Mouse (Mus musculus) liver, adult 10 weeks (tissue): ENCODE results near the gene Gdf15. TPM values are rescaled to one million over a fixed set of nuclear protein-coding genes. Genes with fewer than 3 reads are reported as not detected.

Source experiments
- polyA plus RNA-seq: library from polyadenylated mRNA; stranded (reverse); fragments of 350-450 nt; fragmentation: Illumina TruSeq; extraction: RNeasy Lipid Tissue Mini Kit (QIAGEN cat#74804); gene quantifications from one replicate; pipeline ENCODE4 v1.2.3, GENCODE M21; 2014; ENCODE audit warnings: low read depth, low replicate concordance

Gdf15 gene
- not detected for polyA plus RNA-seq

GRCm38 (mm10) chr8:70632346-70632892, at the start of gene Gdf15:
Gene Gdf15 (minus strand): TSS chr8:70632456.

GRCm38 (mm10) chr8:70673079-70673856, 41.0 kb upstream of the Gdf15 start, which contains the start of gene Lsm4:
Gene Lsm4 (plus strand): TSS chr8:70673248.

GRCm38 (mm10) chr8:70660273-70660725, 28.0 kb upstream of the Gdf15 start, which contains the start of gene Pgpep1:
Gene Pgpep1 (minus strand): TSS chr8:70660388.

GRCm38 (mm10) chr8:70615894-70616293, 16.4 kb downstream of the Gdf15 start, which contains the start of gene Lrrc25:
Gene Lrrc25 (plus strand): TSS chr8:70616155.

GRCm38 (mm10) chr8:70608749-70609367, 23.4 kb downstream of the Gdf15 start, which contains the start of gene Ssbp4:
Gene Ssbp4 (minus strand): TSS chr8:70608872.

GRCm38 (mm10) chr8:70593961-70594609, 38.2 kb downstream of the Gdf15 start, which contains the start of gene Isyna1:
Gene Isyna1 (plus strand): TSS chr8:70594373.

Other genes starting within 250 kb of the Gdf15 start
- gene Crtc1, start 192.9 kb downstream of the Gdf15 start, polyA plus RNA-seq = 0.74 TPM
- 1.5 TPM for gene Klhl26, start 155.5 kb downstream of the Gdf15 start, polyA plus RNA-seq
- not detected for gene Tmem59l, start 145.1 kb downstream of the Gdf15 start, polyA plus RNA-seq
- gene Crlf1, start 139.3 kb downstream of the Gdf15 start, polyA plus RNA-seq = not detected
- 2.4 TPM for gene Rex1bd, start 125.7 kb downstream of the Gdf15 start, polyA plus RNA-seq
- 13.6 TPM for gene Uba52, start 121.7 kb downstream of the Gdf15 start, polyA plus RNA-seq
- gene Fkbp8, start 104.7 kb downstream of the Gdf15 start, polyA plus RNA-seq = 10.3 TPM
- gene Kxd1, start 104.5 kb downstream of the Gdf15 start, polyA plus RNA-seq = 11.4 TPM
- 2.1 TPM for gene Ell, start 93.0 kb downstream of the Gdf15 start, polyA plus RNA-seq
- not detected for gene Isyna1, start 38.1 kb downstream of the Gdf15 start, polyA plus RNA-seq
- gene Ssbp4, start 23.6 kb downstream of the Gdf15 start, polyA plus RNA-seq = not detected
- gene Lrrc25, start 16.3 kb downstream of the Gdf15 start, polyA plus RNA-seq = 0.85 TPM
- 17.3 TPM for gene Pgpep1, start 27.9 kb upstream of the Gdf15 start, polyA plus RNA-seq
- 0.61 TPM for gene Lsm4, start 40.8 kb upstream of the Gdf15 start, polyA plus RNA-seq
- 8.1 TPM for gene Jund, start 66.5 kb upstream of the Gdf15 start, polyA plus RNA-seq
- gene Iqcn, start 71.0 kb upstream of the Gdf15 start, polyA plus RNA-seq = not detected
- not detected for gene Gm3336, start 86.1 kb upstream of the Gdf15 start, polyA plus RNA-seq
- 1.1 TPM for gene Pde4c, start 91.3 kb upstream of the Gdf15 start, polyA plus RNA-seq
- gene Rab3a, start 122.2 kb upstream of the Gdf15 start, polyA plus RNA-seq = 0.56 TPM
- 0.85 TPM for gene Mpv17l2, start 128.5 kb upstream of the Gdf15 start, polyA plus RNA-seq
- gene Pik3r2, start 144.3 kb upstream of the Gdf15 start, polyA plus RNA-seq = 0.93 TPM
- 2.1 TPM for gene Mast3, start 172.6 kb upstream of the Gdf15 start, polyA plus RNA-seq
- gene Il12rb1, start 176.0 kb upstream of the Gdf15 start, polyA plus RNA-seq = not detected
- gene Arrdc2, start 207.3 kb upstream of the Gdf15 start, polyA plus RNA-seq = 2.8 TPM
- gene Kcnn1, start 230.8 kb upstream of the Gdf15 start, polyA plus RNA-seq = 0.66 TPM
- 0.29 TPM for gene Ccdc124, start 241.5 kb upstream of the Gdf15 start, polyA plus RNA-seq